Mouse (Mus musculus) E14TG2a.4 (cell line): ENCODE data around the gene Stx6.

Experiments used
- CTCF ChIP-seq: conservative IDR thresholded peaks from 2 replicates; pipeline ENCODE4 v1.5.1; 2014; ENCODE audit warnings: low read length
- NANOG ChIP-seq: IDR thresholded peaks from 2 replicates; pipeline ENCODE4 v1.6.1; 2014; ENCODE audit warnings: borderline replicate concordance, low read length, mixed read lengths
- POU5F1 ChIP-seq: IDR thresholded peaks from 2 replicates; pipeline ENCODE4 v1.6.1; 2014; ENCODE audit warnings: low read length, borderline replicate concordance

DNA sequence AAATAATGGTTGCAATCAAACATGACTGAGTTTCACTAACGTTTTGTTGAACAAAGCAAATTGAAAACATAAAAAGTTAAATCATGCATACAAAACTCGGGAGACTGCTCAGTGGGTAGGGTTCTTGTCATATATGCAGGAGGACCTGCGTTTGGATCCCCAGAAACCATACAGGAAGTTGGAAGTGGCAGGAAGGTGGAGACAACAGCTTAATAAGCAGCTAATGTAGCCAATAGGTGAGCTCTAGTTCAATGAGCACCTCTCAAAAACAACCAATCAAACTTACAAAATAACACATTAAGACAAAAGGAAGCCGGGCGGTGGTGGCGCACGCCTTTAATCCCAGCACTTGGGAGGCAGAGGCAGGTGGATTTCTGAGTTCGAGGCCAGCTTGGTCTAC is 95.8 kb downstream of the Stx6 start:
- TF ChIP-seq CTCF (no peak), POU5F1 (no peak), NANOG (no peak)
